Mouse (Mus musculus) heart, embryonic 10.5 days (tissue): ENCODE measurements around the gene Topors. TPM values are rescaled to one million over a fixed set of nuclear protein-coding genes. Genes with fewer than 3 reads are reported as not detected.
A peak's percentile ranks its signal among the peaks of the same experiment; 100 is the strongest.

Experiments
- DNase-seq: peaks from one replicate; pipeline ENCODE4 v3.0.0-alpha.2; 2017; ENCODE audit warnings: low spot score
- H3K27ac ChIP-seq: fragments of 300-500 bp; sonication (generic); 2 replicates; pipeline ENCODE4 v1.5.1; 2016; ENCODE audit warnings: mild to moderate bottlenecking
- H3K27me3 ChIP-seq: fragments of 300-500 bp; sonication (generic); 2 replicates; pipeline ENCODE4 v1.6.1; 2016; ENCODE audit warnings: mild to moderate bottlenecking; ENCODE audit not compliant: poor library complexity, insufficient read depth, severe bottlenecking
- H3K36me3 ChIP-seq: fragments of 300-500 bp; sonication (generic); 2 replicates; pipeline ENCODE4 v1.6.1; 2016; ENCODE audit warnings: mild to moderate bottlenecking, moderate library complexity
- H3K4me1 ChIP-seq: fragments of 300-500 bp; sonication (generic); 2 replicates; pipeline ENCODE4 v1.6.1; 2016; ENCODE audit warnings: mild to moderate bottlenecking
- H3K4me3 ChIP-seq: fragments of 300-500 bp; sonication (generic); 2 replicates; pipeline ENCODE4 v1.5.1; 2016; ENCODE audit warnings: mild to moderate bottlenecking, moderate library complexity
- H3K9me3 ChIP-seq: fragments of 300-500 bp; sonication (generic); 2 replicates; pipeline ENCODE4 v1.6.1; 2016; ENCODE audit warnings: mild to moderate bottlenecking, moderate library complexity
- WGBS: fragments of 180-500 bp; shearing (Covaris S2); methylation state at CpG from one replicate; pipeline ENCODE4 v1.1.7; 2016; 5-methylcytosine and 5-hydroxymethylcytosine counted together
- polyA plus RNA-seq: library from polyadenylated mRNA; unstranded; fragments of >200 nt; fragmentation: Nextera tagmentation; extraction: Ambion mirVana; gene quantifications from 2 replicates; pipeline ENCODE4 v1.2.1, GENCODE M21; 2016

The Topors gene
- polyA plus RNA-seq, 1 experiment from 2014 or later = 40.9 TPM

GRCm38 (mm10) chr4:40239409-40240271 lies 30.0 kb downstream of the Topors start, which contains the start of gene Ddx58:
Gene Ddx58, minus strand, starts transcription at chr4:40239828.
- H3K36me3 ChIP-seq = no peaks in the 10 kb centered on the region
- no peaks in the 10 kb centered on the region for H3K9me3 ChIP-seq
- peak within 1 kb of the TSS; percentile 69 for H3K4me3 ChIP-seq
- peak; percentile 76 for DNase-seq
- WGBS = 4% methylated on average over 35 of the region's 35 CpGs
- H3K4me1 ChIP-seq = 0 out of 2 replicates have a peak, but pooled peaks cover 10% of the 10 kb centered on the region
- H3K27ac ChIP-seq = peak within 1 kb of the TSS; percentile 67; the same call in 1 of the 2 replicates
- H3K27me3 ChIP-seq = no peaks in the 10 kb centered on the region

- peak; percentile 80 for DNase-seq
- Histone ChIP-seq H3K4me3 (peak overlapping the region; percentile 69), H3K27ac (peak overlapping the region; percentile 67; the same call in 1 of the 2 replicates), H3K36me3 (no peaks in the 10 kb centered on the region), H3K9me3 (no peaks in the 10 kb centered on the region), H3K27me3 (no peaks in the 10 kb centered on the region), H3K4me1 (0 out of 2 replicates have a peak, but pooled peaks cover 10% of the 10 kb centered on the region)
- WGBS = 3% methylated on average over 17 of the region's 17 CpGs
Measured at GRCm38 (mm10) chr4:40238483-40239408, 30.9 kb downstream of the Topors start.

DNA sequence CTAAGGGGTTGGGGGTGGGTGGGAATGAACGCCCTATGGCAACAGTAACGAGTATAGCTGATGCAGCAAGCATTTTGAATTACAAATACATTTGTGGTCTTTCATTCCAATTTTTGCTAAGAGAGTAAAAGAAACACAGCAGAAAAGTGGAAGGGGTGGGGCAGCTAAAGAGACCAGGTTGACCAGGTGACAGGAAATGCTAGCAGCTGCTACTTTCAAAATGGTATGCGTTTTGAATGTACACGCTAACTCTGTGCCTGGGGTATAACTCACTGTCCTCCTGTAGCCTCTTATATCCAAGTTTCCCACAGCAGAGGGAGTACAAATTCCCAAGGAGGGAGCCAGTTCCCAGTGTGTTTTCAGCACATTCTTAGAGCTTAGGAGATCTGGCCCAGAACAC lies 32.8 kb downstream of the Topors start:
- Histone ChIP-seq H3K4me3 (no peak overlapping the region), H3K36me3 (no peaks in the 10 kb centered on the region), H3K9me3 (no peaks in the 10 kb centered on the region), H3K27ac (no peak overlapping the region), H3K4me1 (0 out of 2 replicates have a peak, but pooled peaks cover 10% of the 10 kb centered on the region), H3K27me3 (no peaks in the 10 kb centered on the region)
- DNase-seq = no peak
- 88% methylated on average over 4 of the region's 4 CpGs for WGBS

- Histone ChIP-seq H3K9me3 (no peaks in the 10 kb centered on the region), H3K4me1 (0 out of 2 replicates have a peak, but pooled peaks cover 8% of the 10 kb centered on the region), H3K36me3 (no peaks in the 10 kb centered on the region), H3K27ac (no peak overlapping the region), H3K4me3 (no peak overlapping the region), H3K27me3 (no peaks in the 10 kb centered on the region)
- WGBS = 83% methylated on average over 6 of the region's 6 CpGs
- no peak for DNase-seq
Measured at GRCm38 (mm10) chr4:40234256-40234655, 35.4 kb downstream of the Topors start.

GRCm38 (mm10) chr4:40233062-40233664 lies 36.5 kb downstream of the Topors start:
- no peaks in the 10 kb centered on the region for H3K36me3 ChIP-seq
- no peaks in the 10 kb centered on the region for H3K4me1 ChIP-seq
- no peak for DNase-seq
- H3K4me3 ChIP-seq = no peak overlapping the region
- H3K27me3 ChIP-seq = no peaks in the 10 kb centered on the region
- H3K27ac ChIP-seq = no peak overlapping the region
- no peaks in the 10 kb centered on the region for H3K9me3 ChIP-seq
- WGBS = 93% methylated on average over 7 of the region's 7 CpGs

- no peak for DNase-seq
- 86% methylated on average over 6 of the region's 6 CpGs for WGBS
Measured at GRCm38 (mm10) chr4:40229723-40230122, 39.9 kb downstream of the Topors start.

DNA sequence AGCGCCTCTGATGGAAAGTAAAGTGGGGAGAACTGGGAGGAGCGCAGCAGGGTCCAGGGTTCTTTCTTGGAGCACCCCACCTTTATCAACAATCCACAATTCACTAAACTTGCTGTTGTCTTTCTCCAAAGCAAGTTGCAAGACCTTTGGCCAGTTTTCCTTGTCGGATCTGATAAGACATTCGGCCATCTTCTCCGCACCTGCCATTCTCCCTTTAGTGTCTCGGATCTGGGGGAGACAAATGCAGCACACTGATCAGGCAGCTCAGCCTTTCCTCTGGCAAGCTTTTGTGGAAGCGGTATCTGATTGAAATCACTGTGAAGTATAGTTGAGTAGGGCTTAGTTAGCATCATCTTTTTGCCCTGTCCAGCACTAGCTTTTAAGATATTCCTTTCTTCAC lies 41.8 kb downstream of the Topors start:
- H3K36me3 ChIP-seq = no peaks in the 10 kb centered on the region
- no peak overlapping the region for H3K4me3 ChIP-seq
- H3K27me3 ChIP-seq = no peaks in the 10 kb centered on the region
- no peaks in the 10 kb centered on the region for H3K4me1 ChIP-seq
- H3K9me3 ChIP-seq = no peaks in the 10 kb centered on the region
- 82% methylated on average over 7 of the region's 7 CpGs for WGBS
- no peak for DNase-seq
- no peak overlapping the region for H3K27ac ChIP-seq

More at GRCm38 (mm10) chr4:40229723-40230122, 39.9 kb downstream of the Topors start:
- Histone ChIP-seq H3K27me3 (no peaks in the 10 kb centered on the region), H3K4me1 (no peaks in the 10 kb centered on the region), H3K36me3 (no peaks in the 10 kb centered on the region), H3K27ac (no peak overlapping the region), H3K9me3 (no peaks in the 10 kb centered on the region), H3K4me3 (no peak overlapping the region)

DNA sequence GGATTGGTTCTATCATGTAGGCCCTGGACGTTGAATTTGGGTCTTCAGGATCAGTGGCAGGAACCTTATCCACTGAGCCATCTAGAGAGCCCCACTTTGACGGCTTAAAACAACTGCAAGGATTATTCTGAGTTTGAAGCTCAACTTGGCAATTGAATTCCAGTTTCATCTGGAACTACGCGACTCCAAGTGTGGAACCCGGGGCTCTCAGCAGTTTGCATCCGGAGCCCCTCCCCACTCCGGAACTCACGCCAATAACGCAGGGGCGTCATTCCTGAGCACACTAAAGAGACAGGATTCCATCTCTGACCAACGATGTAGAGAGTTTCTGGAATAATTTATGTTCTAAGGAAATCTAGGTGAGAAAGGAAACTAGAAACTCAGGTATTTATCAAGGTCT lies 42.5 kb downstream of the Topors start:
- Histone ChIP-seq H3K36me3 (no peaks in the 10 kb centered on the region), H3K27me3 (no peaks in the 10 kb centered on the region), H3K4me1 (no peaks in the 10 kb centered on the region), H3K9me3 (no peaks in the 10 kb centered on the region), H3K4me3 (no peak overlapping the region), H3K27ac (no peak overlapping the region)
- 77% methylated on average over 11 of the region's 11 CpGs for WGBS
- no peak for DNase-seq

GRCm38 (mm10) chr4:40226095-40226494 lies 43.6 kb downstream of the Topors start:
- Histone ChIP-seq H3K4me3 (no peak overlapping the region), H3K36me3 (no peaks in the 10 kb centered on the region), H3K9me3 (no peaks in the 10 kb centered on the region), H3K27me3 (peaks cover 7% of the 10 kb centered on the region; the same call in 1 of the 2 replicates), H3K27ac (no peak overlapping the region), H3K4me1 (no peaks in the 10 kb centered on the region; the same call in 1 of the 2 replicates)
- DNase-seq = no peak
- WGBS = 63% methylated on average over 5 of the region's 5 CpGs

DNA sequence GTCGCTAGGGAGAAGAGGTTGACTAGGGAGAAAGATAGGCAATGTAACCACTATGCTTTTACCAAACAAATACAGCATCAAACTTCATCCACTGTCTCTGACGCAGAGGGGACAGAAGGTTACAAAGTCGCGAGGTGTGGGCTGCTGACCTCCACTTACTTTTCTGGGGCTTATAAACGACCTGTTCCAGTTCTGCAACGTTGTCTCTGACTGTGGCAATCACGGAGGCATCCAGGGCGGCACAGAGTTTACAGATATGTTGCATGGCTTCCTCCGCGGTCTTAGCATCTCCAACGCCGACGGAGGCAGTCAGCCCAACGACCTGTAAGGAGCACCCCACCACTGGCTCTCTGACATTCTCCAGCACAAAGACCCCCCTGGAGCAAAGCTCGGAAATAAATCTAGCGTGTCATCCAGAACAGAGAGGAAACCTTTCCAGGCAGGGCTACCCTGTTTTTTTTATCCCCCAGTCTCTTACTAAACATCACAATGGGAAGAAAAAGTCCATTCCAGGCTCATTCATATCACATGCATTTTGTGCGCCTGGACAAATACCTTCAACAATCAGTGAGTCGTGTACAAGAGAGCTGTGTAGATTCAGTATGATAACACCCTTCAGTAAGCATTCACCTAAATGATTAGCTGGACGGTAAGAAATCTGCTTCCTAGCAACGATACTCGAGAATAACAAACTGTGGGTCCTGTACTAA lies 47.6 kb downstream of the Topors start:
- 42% methylated on average over 21 of the region's 21 CpGs for WGBS
- Histone ChIP-seq H3K36me3 (no peaks in the 10 kb centered on the region), H3K27ac (no peak overlapping the region), H3K9me3 (no peaks in the 10 kb centered on the region), H3K4me3 (no peak overlapping the region), H3K27me3 (peaks cover 10% of the 10 kb centered on the region; the same call in 1 of the 2 replicates), H3K4me1 (no peaks in the 10 kb centered on the region; the same call in 1 of the 2 replicates)
- DNase-seq = no peak

GRCm38 (mm10) chr4:40221004-40221760 lies 48.5 kb downstream of the Topors start:
- Histone ChIP-seq H3K4me1 (no peaks in the 10 kb centered on the region; the same call in 1 of the 2 replicates), H3K9me3 (no peaks in the 10 kb centered on the region), H3K27me3 (peaks cover 10% of the 10 kb centered on the region; the same call in 1 of the 2 replicates), H3K36me3 (no peaks in the 10 kb centered on the region), H3K27ac (no peak overlapping the region), H3K4me3 (peak overlapping the region; percentile 32)
- WGBS = 25% methylated on average over 14 of the region's 14 CpGs
- no peak for DNase-seq
